Mouse (Mus musculus): ENCODE measurements at regions not wholly inside any gene's neighbourhood (a gene's known extent, or its start where the extent isn't known, plus 50 kb on each side); places are given as distances from the start of the nearest gene placed in this dataset.
A peak's percentile ranks its signal among the peaks of the same experiment; 100 is the strongest.

- DNase-seq (ENCODE audit: low spot score in 2 of 2): no peak
- intact Hi-C loops (cut with DNase I): no loop called here
Measured at GRCm38 (mm10) chr11:24370861-24371686, 293.2 kb downstream of the Bcl11a start.

GRCm38 (mm10) chr11:24371687-24371950, 293.8 kb downstream of the Bcl11a start:
- DNase-seq (ENCODE audit: low spot score in 2 of 2): no peak
- intact Hi-C loops (cut with DNase I): no loop called here

- no peak for DNase-seq (ENCODE audit: low spot score in 2 of 2)
- intact Hi-C loops (cut with DNase I): no loop called here
Measured at GRCm38 (mm10) chr11:24371963-24372362, 294.1 kb downstream of the Bcl11a start.

DNA sequence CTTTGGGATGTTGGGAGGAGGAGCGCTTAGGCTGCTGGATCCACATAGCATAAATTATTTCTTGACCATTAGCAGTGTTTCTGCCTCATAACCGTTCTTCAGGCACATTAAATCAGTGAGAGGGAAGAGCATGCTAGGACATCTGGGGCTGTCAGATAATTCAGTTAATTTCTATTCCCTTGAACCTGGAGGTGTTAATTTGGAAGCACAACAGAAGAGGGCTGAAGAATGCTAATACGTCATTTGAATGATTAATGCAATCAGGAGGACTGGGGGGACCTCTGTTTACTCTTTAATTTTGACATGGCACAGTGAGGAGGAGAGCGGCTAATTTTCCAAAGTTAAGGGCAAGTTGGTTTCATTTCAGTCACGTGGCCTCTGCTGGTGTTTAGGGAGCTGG, 294.8 kb downstream of the Bcl11a start:
- DNase-seq (ENCODE audit: low spot score in 2 of 2): no peak
- intact Hi-C loops (cut with DNase I): no loop called here

DNA sequence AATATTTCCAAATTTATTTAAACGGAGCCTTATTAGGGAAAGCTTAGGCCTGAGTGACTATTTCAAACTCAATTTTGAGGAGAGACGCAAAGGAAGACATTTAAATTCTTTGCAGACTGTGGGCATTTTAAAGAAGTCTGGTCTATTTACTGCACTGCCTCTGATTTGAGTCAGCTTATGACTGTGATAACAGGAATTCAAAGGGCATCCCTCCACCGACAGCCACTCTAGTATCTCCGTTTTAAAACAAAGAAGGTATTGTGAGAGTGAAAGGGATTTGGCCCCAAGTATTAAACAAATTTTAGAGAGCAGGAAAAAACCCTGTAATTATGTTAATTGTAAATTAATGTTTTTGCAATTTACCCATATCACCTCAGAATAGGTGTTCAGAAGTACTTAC, 295.4 kb downstream of the Bcl11a start:
- DNase-seq (ENCODE audit: low spot score in 2 of 2): peak in 1 of 2 experiments; percentile 16
- intact Hi-C loops (cut with DNase I): no loop called here

GRCm38 (mm10) chr11:24377530-24377929, 299.7 kb downstream of the Bcl11a start:
- intact Hi-C loops (cut with DNase I): no loop called here
- DNase-seq (ENCODE audit: low spot score in 2 of 2): no peak

- intact Hi-C loops (cut with DNase I): no loop called here
- DNase-seq (ENCODE audit: low spot score in 2 of 2): no peak
Measured at GRCm38 (mm10) chr11:24390578-24390977, 312.7 kb downstream of the Bcl11a start.

- no peak for DNase-seq (ENCODE audit: low spot score in 2 of 2)
- intact Hi-C loops (cut with DNase I): no loop called here
Measured at GRCm38 (mm10) chr11:24391385-24391784, 313.5 kb downstream of the Bcl11a start.

GRCm38 (mm10) chr11:24395478-24395877, 317.6 kb downstream of the Bcl11a start:
- no peak for DNase-seq (ENCODE audit: low spot score in 2 of 2)
- intact Hi-C loops (cut with DNase I): no loop called here

DNA sequence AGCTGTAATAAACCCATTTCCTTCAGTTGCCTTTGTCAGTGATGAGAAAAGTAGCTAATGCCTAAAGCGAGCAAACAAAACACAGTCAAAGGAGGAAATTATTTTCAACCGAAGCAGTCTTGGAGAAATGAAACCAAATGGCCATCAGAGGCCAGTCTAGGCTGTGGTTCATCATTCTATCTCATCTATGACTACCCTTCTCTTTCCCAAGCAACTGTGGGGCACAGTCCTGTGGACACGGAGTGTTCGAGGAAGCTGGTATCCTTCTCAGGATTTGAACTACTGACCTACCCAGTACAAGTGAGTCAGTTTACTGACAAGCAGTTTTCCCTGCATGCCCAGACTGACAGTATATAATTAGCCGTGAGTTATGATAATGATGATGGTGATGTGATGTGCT, 319.1 kb downstream of the Bcl11a start:
- intact Hi-C loops (cut with DNase I): no loop called here
- no peak for DNase-seq (ENCODE audit: low spot score in 2 of 2)

DNA sequence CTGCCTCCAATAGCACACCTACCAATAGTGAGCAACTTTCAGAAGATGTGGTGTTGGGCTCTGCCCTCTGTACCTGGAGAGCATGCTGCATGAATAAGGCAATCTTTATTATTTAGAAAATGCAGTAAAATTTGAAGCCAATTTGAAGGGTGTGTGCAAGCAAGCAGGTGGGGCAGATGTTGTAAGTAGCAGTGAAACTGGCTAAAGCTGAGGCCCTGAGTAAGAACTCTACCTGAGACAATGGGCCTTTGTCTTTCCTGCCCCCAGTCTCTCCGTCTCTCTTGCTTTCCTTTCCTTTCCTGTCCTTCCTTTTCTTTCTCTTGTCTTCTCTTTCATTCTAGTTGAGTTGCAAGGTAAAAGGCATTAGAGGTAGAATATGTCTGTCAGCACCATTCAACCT, 319.9 kb downstream of the Bcl11a start:
- no peak for DNase-seq (ENCODE audit: low spot score in 2 of 2)
- intact Hi-C loops (cut with DNase I): no loop called here

DNA sequence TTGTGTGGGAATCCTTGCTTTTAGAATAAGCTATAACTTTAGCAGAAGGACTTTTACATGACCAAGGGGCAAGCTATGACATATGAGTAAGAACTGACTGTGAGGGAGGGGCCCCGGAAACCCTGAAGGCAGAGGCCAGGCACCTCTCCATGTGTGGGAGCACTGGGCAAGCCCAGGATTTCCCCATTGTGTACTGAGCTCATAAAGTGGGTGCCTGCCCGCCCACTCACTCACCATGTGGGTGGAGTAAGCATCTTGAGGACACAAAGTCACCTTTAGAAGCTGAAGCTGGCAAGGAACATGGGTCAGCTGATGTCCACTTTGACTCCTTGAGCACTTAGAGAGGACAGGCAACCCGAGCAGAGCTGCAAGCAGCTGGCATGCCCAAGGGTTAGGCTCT, 323.3 kb downstream of the Bcl11a start:
- DNase-seq (ENCODE audit: low spot score in 2 of 2): no peak
- intact Hi-C loops (cut with DNase I): no loop called here

DNA sequence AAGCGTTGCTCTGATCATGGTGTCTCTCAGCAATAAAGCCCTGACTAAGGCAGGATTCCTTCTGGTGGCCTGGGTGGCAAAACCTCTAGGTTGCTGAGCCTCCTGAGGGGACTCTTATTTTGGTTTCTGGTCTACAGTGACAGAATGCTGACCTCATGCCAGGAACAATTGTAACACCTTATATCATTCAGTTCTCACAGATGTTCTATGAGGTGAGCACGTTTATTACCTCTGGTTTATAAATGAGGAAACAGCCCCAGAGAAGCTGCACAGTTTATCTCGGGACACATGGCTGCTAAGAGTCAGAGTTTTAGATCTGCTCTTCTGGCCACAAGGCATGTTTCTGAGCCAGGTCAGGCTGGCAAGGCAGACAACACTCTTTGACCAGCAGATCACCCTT, 324.3 kb downstream of the Bcl11a start:
- DNase-seq (ENCODE audit: low spot score in 2 of 2): no peak
- intact Hi-C loops (cut with DNase I): no loop called here

DNA sequence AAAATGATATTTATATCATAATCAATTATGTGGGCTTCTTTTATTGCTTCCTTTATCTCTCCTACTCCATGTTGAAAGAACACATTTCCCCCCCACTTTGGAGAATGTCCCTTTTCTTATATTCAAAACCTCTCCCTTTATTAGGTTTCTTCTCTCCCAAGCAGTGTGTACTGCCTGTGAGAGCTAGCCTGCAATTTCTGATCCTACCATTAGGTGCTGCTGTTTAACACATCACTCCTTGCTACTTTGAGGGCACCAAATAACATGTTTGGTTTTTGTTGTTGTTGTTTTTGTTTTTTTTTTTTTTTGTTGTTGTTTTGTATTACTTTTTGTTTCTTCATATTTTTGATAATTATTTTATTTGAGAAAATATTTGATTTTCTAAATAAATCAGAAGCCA, 336.9 kb downstream of the Bcl11a start:
- intact Hi-C loops (cut with DNase I): no loop called here
- peak; percentile 7 to 21 for DNase-seq (ENCODE audit: low spot score in 2 of 2)

DNA sequence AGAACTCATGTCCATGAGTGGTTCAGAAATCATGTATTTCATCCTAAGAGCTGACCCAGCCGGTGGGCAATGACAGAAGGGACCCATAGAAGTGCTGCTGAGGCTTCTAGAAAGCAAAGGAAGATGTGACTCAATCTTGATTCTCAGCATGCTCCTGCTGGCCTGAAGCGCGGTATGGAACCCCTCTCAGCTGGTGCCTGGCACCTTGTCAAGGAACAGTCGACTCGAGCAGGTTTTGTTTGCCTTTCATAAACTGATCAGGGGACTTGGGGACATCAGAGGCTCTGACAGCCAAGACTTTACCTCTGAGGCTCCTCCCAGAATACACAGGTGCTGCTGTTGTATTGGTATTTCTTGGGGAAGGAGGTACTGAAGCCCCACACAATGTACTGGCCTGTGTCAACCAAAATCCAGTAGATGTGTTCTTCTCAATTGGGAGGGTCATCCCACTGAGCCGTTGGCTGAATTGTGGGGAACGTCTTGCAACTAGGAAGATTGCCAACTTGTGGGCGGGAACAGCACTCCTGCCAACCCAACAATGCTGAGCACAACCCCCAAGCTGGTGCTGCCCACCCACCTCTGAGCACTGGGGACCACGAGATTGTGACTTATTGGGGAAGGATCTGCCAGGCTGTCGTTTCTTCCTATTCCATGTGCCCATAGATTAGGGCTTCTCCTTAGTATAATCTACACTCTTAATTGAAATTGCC, 344.4 kb downstream of the Bcl11a start:
- intact Hi-C loops (cut with DNase I): no loop called here
- peak in 1 of 2 experiments; percentile 9 for DNase-seq (ENCODE audit: low spot score in 2 of 2)

GRCm38 (mm10) chr11:24423278-24423677, 345.4 kb downstream of the Bcl11a start:
- DNase-seq (ENCODE audit: low spot score in 2 of 2): no peak
- intact Hi-C loops (cut with DNase I): no loop called here

GRCm38 (mm10) chr11:24426995-24427883, 349.4 kb downstream of the Bcl11a start:
- no peak for DNase-seq (ENCODE audit: low spot score in 2 of 2)
- intact Hi-C loops (cut with DNase I): no loop called here

DNA sequence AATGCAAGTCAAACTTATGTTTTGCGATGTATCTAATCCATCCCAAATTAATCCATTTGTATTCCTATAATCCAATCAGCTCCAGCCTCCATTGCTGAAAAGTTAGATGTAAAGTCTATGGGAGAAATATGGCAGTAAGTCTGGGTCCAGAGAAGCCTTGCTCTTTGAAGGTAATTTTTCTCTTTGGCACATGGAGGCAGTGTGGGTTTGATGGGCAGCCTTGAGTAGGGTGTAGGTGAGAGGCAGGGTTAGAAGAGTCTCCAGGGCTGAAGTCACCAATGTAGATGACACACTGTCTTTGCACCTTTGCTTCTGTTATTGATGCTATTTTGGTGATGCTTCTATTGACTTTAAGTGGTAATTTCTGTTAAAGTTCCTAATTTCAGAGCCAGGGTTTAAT, 370.8 kb downstream of the Bcl11a start:
- no peak for DNase-seq (ENCODE audit: low spot score in 2 of 2)
- intact Hi-C loops (cut with DNase I): no loop called here

DNA sequence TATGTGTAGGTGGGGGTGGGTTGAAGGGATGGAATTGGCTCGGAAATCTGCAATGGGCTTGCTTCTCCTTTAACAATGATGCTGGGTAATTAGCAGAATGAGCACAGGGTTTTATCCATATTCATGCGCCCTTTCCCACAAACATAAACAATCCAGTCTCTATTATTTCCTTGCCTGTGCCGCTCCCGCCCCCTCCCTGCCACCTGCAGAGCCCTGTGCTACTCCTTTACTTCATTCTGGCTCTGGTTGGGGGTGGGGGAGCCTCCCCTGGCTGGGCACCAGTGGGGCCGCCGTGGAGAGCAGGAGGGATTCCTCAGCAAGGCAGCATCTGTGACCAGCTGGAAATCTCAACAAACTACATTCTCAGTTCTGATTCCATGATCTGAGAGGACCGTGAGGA, 374.4 kb downstream of the Bcl11a start:
- DNase-seq (ENCODE audit: low spot score in 2 of 2): peak in 1 of 2 experiments; percentile 21
- intact Hi-C loops (cut with DNase I): no loop called here

DNA sequence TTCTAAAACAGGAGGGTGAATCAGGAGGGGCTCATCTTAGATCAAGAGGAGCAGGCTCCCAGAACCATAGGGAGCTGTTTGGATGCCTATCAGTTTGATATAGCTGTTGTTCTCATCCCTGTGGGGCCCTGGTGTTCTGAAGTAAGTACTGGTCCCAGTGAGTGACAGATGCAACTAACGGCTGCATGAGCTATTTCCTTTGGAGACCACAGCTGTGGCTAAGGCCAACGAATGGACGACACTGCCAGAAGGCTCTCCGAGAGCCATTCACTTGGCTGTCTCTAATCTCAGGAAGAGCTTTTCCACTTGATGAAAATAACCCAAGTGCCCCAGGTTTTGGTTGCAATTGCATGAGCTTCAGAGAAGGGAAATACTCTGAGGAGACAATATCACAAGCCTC, 386.8 kb downstream of the Bcl11a start:
- no peak for DNase-seq (ENCODE audit: low spot score in 2 of 2)
- intact Hi-C loops (cut with DNase I): no loop called here

DNA sequence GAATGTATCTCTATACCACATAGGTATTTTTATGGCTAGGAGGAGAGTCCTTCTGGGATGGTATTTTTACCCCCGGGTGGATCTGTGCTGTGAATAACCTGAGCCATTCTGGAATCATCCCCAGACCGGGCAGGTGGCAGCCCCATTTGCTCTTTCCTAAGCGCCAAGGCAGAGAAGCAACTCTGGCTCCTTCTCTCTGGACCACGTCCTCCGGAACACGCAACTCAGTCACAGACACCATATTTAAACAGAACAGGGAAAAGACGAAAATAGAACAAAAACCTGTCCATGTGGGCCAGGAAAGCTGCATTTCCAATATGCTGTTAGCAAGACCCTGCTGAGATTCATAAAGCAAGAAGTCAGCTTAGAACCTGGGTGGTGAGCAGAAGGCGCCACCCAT, 389.6 kb downstream of the Bcl11a start:
- peak in 1 of 2 experiments; percentile 75 for DNase-seq (ENCODE audit: low spot score in 2 of 2)
- intact Hi-C loops (cut with DNase I): no loop called here
